In the genomic region with DNA sequence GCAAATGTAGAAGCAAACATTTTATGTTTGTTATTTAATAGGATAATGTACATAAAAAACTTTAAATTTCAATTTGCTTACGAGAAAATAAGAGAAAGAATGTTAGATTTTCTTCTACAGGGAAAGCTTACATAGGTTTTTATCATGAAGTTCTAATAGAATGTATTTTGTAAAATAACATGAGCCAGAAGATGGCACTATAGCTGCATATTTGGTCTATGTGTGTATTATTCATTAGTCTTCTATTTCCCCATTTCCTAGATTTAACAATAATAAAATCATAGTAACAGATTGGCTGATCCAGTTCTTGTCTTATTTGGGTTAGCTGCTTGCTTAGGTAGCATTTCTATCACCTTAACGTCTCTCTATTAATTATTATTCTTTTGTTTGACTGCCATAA, we compare ENCODE assay signal across 18 mouse cellular contexts. TPM values are rescaled to one million over a fixed set of nuclear protein-coding genes. Genes with fewer than 3 reads are reported as not detected.
A peak's percentile ranks its signal among the peaks of the same experiment; 100 is the strongest.
DNase-seq lines count a peak whose midpoint lies in the region; ATAC-seq and TF ChIP-seq lines count a peak whose summit lies in the region.
"Had no signal": no experiment of that assay in that cellular context is flagged by ENCODE, and none has a peak within 500 bp of the region (broad histone marks: within the 10 kb centered on the region; RNA-seq: fewer than 3 reads in every experiment).

No protein-coding gene starts in this region.

- no peak overlapping the region for H3K4me3 ChIP-seq in hindbrain, embryonic 14.5 days (replicated peaks; ENCODE audit: low read length)
- no peak overlapping the region for H3K4me3 ChIP-seq in hindbrain, embryonic 11.5 days (ENCODE audit: low read depth, low read length)
- no peak overlapping the region for H3K4me3 ChIP-seq in liver, adult 2 months (ENCODE audit: insufficient read depth, low read depth, low read length)
- no peak overlapping the region for H3K4me3 ChIP-seq in liver, embryonic 11.5 days (ENCODE audit: low read depth, low read length)
- H3K4me3 ChIP-seq: limb, embryonic 12.5 days; midbrain, embryonic 13.5 days; neural tube, embryonic 13.5 days had no signal

- ATAC-seq in hindbrain, embryonic 14.5 days (ENCODE audit: low FRiP score): no peak
- ATAC-seq in hindbrain, embryonic 11.5 days (ENCODE audit: low FRiP score): no peak
- no peak for ATAC-seq in liver, embryonic 11.5 days (replicated peaks; ENCODE audit: low FRiP score)
- ATAC-seq: activated CD4-positive, CD25-positive, alpha-beta regulatory T cell, adult 4 months; midbrain, embryonic 13.5 days had no signal

- no peak for TF ChIP-seq POLR2A in liver, adult 2 months (IDR thresholded peaks at IDR 0.05; ENCODE audit: extremely low read depth, insufficient read depth, low read length)
- no peak for TF ChIP-seq POLR2A in brain, embryonic 14.5 days (IDR thresholded peaks at IDR 0.05; ENCODE audit: borderline replicate concordance, extremely low read depth, insufficient read depth, insufficient read length, poor library complexity, severe bottlenecking)

- H3K79me2 ChIP-seq in liver, adult 2 months (ENCODE audit: control insufficient read depth, insufficient read depth, low read length): no peaks in the 10 kb centered on the region

- WGBS in hindbrain, embryonic 14.5 days: 83% methylated on average over 2 of the region's 2 CpGs
- 82% methylated on average over 2 of the region's 2 CpGs for WGBS in hindbrain, embryonic 11.5 days
- 51% methylated on average over 2 of the region's 2 CpGs for WGBS in liver, adult 2 months
- WGBS in liver, embryonic 11.5 days: 61% methylated on average over 2 of the region's 2 CpGs

- H3K9me3 ChIP-seq in hindbrain, embryonic 14.5 days (ENCODE audit: control insufficient read depth, low read length): no peaks in the 10 kb centered on the region
- no peaks in the 10 kb centered on the region for H3K9me3 ChIP-seq in hindbrain, embryonic 11.5 days (ENCODE audit: control insufficient read depth, low read length)
- no peaks in the 10 kb centered on the region for H3K9me3 ChIP-seq in liver, embryonic 11.5 days (ENCODE audit: control insufficient read depth, low read length)
- H3K9me3 ChIP-seq: limb, embryonic 12.5 days; midbrain, embryonic 13.5 days; neural tube, embryonic 13.5 days had no signal

- H3K9ac ChIP-seq in hindbrain, embryonic 14.5 days: no peak overlapping the region
- H3K9ac ChIP-seq in hindbrain, embryonic 11.5 days (ENCODE audit: low read depth, low read length): no peak overlapping the region
- no peak overlapping the region for H3K9ac ChIP-seq in liver, adult 2 months (ENCODE audit: low read depth, low read length)
- H3K9ac ChIP-seq in liver, embryonic 11.5 days (ENCODE audit: low read depth, low read length): no peak overlapping the region
- H3K9ac ChIP-seq: limb, embryonic 12.5 days; midbrain, embryonic 13.5 days; neural tube, embryonic 13.5 days had no signal

- intact Hi-C loops in gastrocnemius, postnatal 36 days (cut with DNase I): no loop called here

- H3K4me1 ChIP-seq in hindbrain, embryonic 14.5 days (replicated peaks; ENCODE audit: control insufficient read depth, insufficient read depth, low read length): no peaks in the 10 kb centered on the region
- H3K4me1 ChIP-seq in hindbrain, embryonic 11.5 days (replicated peaks; ENCODE audit: control insufficient read depth, insufficient read depth, low read length): no peaks in the 10 kb centered on the region
- H3K4me1 ChIP-seq in liver, adult 2 months (ENCODE audit: control insufficient read depth, insufficient read depth, low read length): no peaks in the 10 kb centered on the region
- no peaks in the 10 kb centered on the region for H3K4me1 ChIP-seq in liver, embryonic 11.5 days (replicated peaks; ENCODE audit: control insufficient read depth, insufficient read depth, low read length)
- H3K4me1 ChIP-seq: limb, embryonic 12.5 days; midbrain, embryonic 13.5 days; neural tube, embryonic 13.5 days had no signal

- no peak overlapping the region for H3K27ac ChIP-seq in hindbrain, embryonic 14.5 days
- no peak overlapping the region for H3K27ac ChIP-seq in hindbrain, embryonic 11.5 days (ENCODE audit: low read depth, low read length)
- no peak overlapping the region for H3K27ac ChIP-seq in liver, adult 2 months (replicated peaks; ENCODE audit: insufficient read depth, low read depth, low read length)
- no peak overlapping the region for H3K27ac ChIP-seq in liver, embryonic 11.5 days (ENCODE audit: low read depth, low read length)
- H3K27ac ChIP-seq: limb, embryonic 12.5 days; midbrain, embryonic 13.5 days; neural tube, embryonic 13.5 days had no signal

- no peaks in the 10 kb centered on the region for H3K27me3 ChIP-seq in hindbrain, embryonic 14.5 days (ENCODE audit: control insufficient read depth, insufficient read depth, low read length)
- H3K27me3 ChIP-seq in hindbrain, embryonic 11.5 days (ENCODE audit: control insufficient read depth, insufficient read depth, low read length): no peaks in the 10 kb centered on the region
- no peaks in the 10 kb centered on the region for H3K27me3 ChIP-seq in liver, adult 2 months (ENCODE audit: control insufficient read depth, insufficient read depth, low read length)
- H3K27me3 ChIP-seq in liver, embryonic 11.5 days (replicated peaks; ENCODE audit: control insufficient read depth, insufficient read depth, low read length): no peaks in the 10 kb centered on the region
- H3K27me3 ChIP-seq: limb, embryonic 12.5 days; midbrain, embryonic 13.5 days; neural tube, embryonic 13.5 days had no signal

- peak; percentile 55 for TF ChIP-seq CTCF in liver, adult 2 months (IDR thresholded peaks at IDR 0.05; ENCODE audit: low read depth, low read length)
- TF ChIP-seq CTCF in brain, embryonic 14.5 days (IDR thresholded peaks at IDR 0.05; ENCODE audit: borderline replicate concordance, extremely low read depth, insufficient read depth, insufficient read length): no peak

- DNase-seq in hindbrain, embryonic 14.5 days (ENCODE audit: low spot score): peak; percentile 57
- no peak for DNase-seq in hindbrain, embryonic 11.5 days (ENCODE audit: low spot score)
- peak; percentile 42 for DNase-seq in liver, adult 2 months (ENCODE audit: extremely low read depth, low read depth, low spot score)
- no peak for DNase-seq in liver, embryonic 11.5 days (ENCODE audit: low spot score)
- peak; percentile 4 for DNase-seq in MEL-GATA-1-ER (ENCODE audit: extremely low read depth, low read depth)
- peak; percentile 40 for DNase-seq in brain, embryonic 14.5 days (ENCODE audit: low read depth)
- DNase-seq in spleen, postnatal 4 days (ENCODE audit: low spot score in 2 of 2): no peak
- DNase-seq in gastrocnemius, postnatal 36 days: no peak
- DNase-seq: cerebellum, postnatal 36 days; heart, postnatal 4 days; kidney, adult 18-20 months; lung, postnatal 10 days had no signal

- H3K4me2 ChIP-seq in hindbrain, embryonic 14.5 days (replicated peaks): no peak overlapping the region
- H3K4me2 ChIP-seq in hindbrain, embryonic 11.5 days (replicated peaks; ENCODE audit: low read depth, low read length): no peak overlapping the region
- no peak overlapping the region for H3K4me2 ChIP-seq in liver, embryonic 11.5 days
- H3K4me2 ChIP-seq: heart, embryonic 11.5 days; limb, embryonic 12.5 days; midbrain, embryonic 13.5 days; neural tube, embryonic 13.5 days had no signal

- no peaks in the 10 kb centered on the region for H3K36me3 ChIP-seq in hindbrain, embryonic 14.5 days (replicated peaks; ENCODE audit: control insufficient read depth, insufficient read depth)
- no peaks in the 10 kb centered on the region for H3K36me3 ChIP-seq in hindbrain, embryonic 11.5 days (ENCODE audit: control insufficient read depth, insufficient read depth, low read length)
- no peaks in the 10 kb centered on the region for H3K36me3 ChIP-seq in liver, adult 2 months (ENCODE audit: control insufficient read depth, insufficient read depth, low read length)
- H3K36me3 ChIP-seq in liver, embryonic 11.5 days (ENCODE audit: control insufficient read depth, insufficient read depth, low read length): no peaks in the 10 kb centered on the region
- H3K36me3 ChIP-seq: limb, embryonic 12.5 days; midbrain, embryonic 13.5 days; neural tube, embryonic 13.5 days had no signal

RNA-seq across cellular contexts. Expression of gene Tmprss11a, which starts 13.8 kb away (rescaled TPM):
- polyA plus RNA-seq in hindbrain, embryonic 14.5 days (2014; fragmentation: Nextera tagmentation; extraction: Ambion mirVana): 0.07 TPM in 1 of 2 replicates, not detected in the other
- not detected in 2 replicates for polyA plus RNA-seq in hindbrain, embryonic 11.5 days (2014; fragmentation: Nextera tagmentation; extraction: Ambion mirVana)
- not detected in 2 replicates for total RNA-seq in liver, adult 2 months (2014; rRNA removed)
- not detected in 2 replicates for polyA plus RNA-seq in liver, adult 2 months (2012; rRNA removed)
- not detected in 2 replicates for polyA plus RNA-seq in liver, embryonic 11.5 days (2014; fragmentation: Nextera tagmentation; extraction: Ambion mirVana)
- polyA plus RNA-seq in brain, embryonic 14.5 days (2012; rRNA removed): 0.04 TPM in 2 replicates
- not detected for total RNA-seq in gastrocnemius, postnatal 36 days (2021)
- total RNA-seq: heart, postnatal 4 days had no signal
- polyA plus RNA-seq: heart, embryonic 11.5 days; limb, embryonic 12.5 days; midbrain, embryonic 13.5 days; neural tube, embryonic 13.5 days had no signal

RNA-seq across cellular contexts. Expression of gene Tmprss11g, which starts 35.8 kb away (rescaled TPM):
- 0.07 TPM in 1 of 2 replicates, not detected in the other for polyA plus RNA-seq in hindbrain, embryonic 14.5 days (2014; fragmentation: Nextera tagmentation; extraction: Ambion mirVana)
- not detected in 2 replicates for polyA plus RNA-seq in hindbrain, embryonic 11.5 days (2014; fragmentation: Nextera tagmentation; extraction: Ambion mirVana)
- total RNA-seq in liver, adult 2 months (2014; rRNA removed): not detected in 2 replicates
- polyA plus RNA-seq in liver, adult 2 months (2012; rRNA removed): not detected in 2 replicates
- polyA plus RNA-seq in liver, embryonic 11.5 days (2014; fragmentation: Nextera tagmentation; extraction: Ambion mirVana): not detected in 2 replicates
- not detected in 2 replicates for polyA plus RNA-seq in brain, embryonic 14.5 days (2012; rRNA removed)
- total RNA-seq in gastrocnemius, postnatal 36 days (2021): not detected
- total RNA-seq: heart, postnatal 4 days; layer of hippocampus, adult 8-10 months had no signal
- polyA plus RNA-seq: activated CD4-positive, CD25-positive, alpha-beta regulatory T cell, adult 4 months; heart, embryonic 11.5 days; limb, embryonic 12.5 days; midbrain, embryonic 13.5 days; neural tube, embryonic 13.5 days had no signal

Comparison
In these comparisons a context has a peak if more than half of its experiments do, and no peak if none do; other contexts are left out.
1. DNase-seq: peak in hindbrain, embryonic 14.5 days (single experiment), liver, adult 2 months (single experiment), MEL-GATA-1-ER (single experiment) and brain, embryonic 14.5 days (single experiment); none in hindbrain, embryonic 11.5 days (single experiment), liver, embryonic 11.5 days (single experiment), spleen, postnatal 4 days (0 of 2) and gastrocnemius, postnatal 36 days (0 of 2).